Mouse (Mus musculus) heart, adult 2 months (tissue): ENCODE results near the gene Map4k4. TPM values are rescaled to one million over a fixed set of nuclear protein-coding genes. Genes with fewer than 3 reads are reported as not detected.

Experiments used
- DNase-seq, 2 experiments: peaks; one replicate each; pipeline ENCODE4 v3.0.0; 2021
- H3K27ac ChIP-seq: fragments of 200-600 bp; 2 replicates; pipeline ENCODE4 v1.8.1; 2022
- H3K27me3 ChIP-seq: fragments of 200-500 bp; 2 replicates; pipeline ENCODE4 v1.6.1; 2012; ENCODE audit warnings: mild to moderate bottlenecking, low read length, inconsistent platforms, mixed read lengths; ENCODE audit not compliant: control insufficient read depth, insufficient read depth
- H3K36me3 ChIP-seq: fragments of 200-500 bp; 2 replicates; pipeline ENCODE4 v1.6.1; 2012; ENCODE audit warnings: low read length, inconsistent platforms; ENCODE audit not compliant: control insufficient read depth, insufficient read depth
- H3K4me1 ChIP-seq: fragments of 200-500 bp; 2 replicates; pipeline ENCODE4 v1.6.1; 2011; ENCODE audit warnings: low read length; ENCODE audit not compliant: control insufficient read depth, insufficient read depth
- H3K4me3 ChIP-seq: fragments of 200-600 bp; 2 replicates; pipeline ENCODE4 v1.8.1; 2022
- H3K79me2 ChIP-seq: fragments of 200-500 bp; replicated peaks from 2 replicates; pipeline ENCODE4 v1.6.1; 2012; ENCODE audit warnings: mild to moderate bottlenecking, inconsistent platforms, low read length, moderate library complexity, mixed read lengths; ENCODE audit not compliant: control insufficient read depth, insufficient read depth
- H3K9ac ChIP-seq: fragments of 200-500 bp; 2 replicates; pipeline ENCODE4 v1.6.1; 2012; ENCODE audit warnings: low read depth, mild to moderate bottlenecking, control low read depth, inconsistent platforms, low read length, mixed read lengths
- CTCF ChIP-seq: fragments of 200-600 bp; IDR thresholded peaks from 2 replicates; pipeline ENCODE4 v1.8.1; 2022; ENCODE audit warnings: antibody characterized with exemption, mild to moderate bottlenecking, moderate library complexity
- EP300 ChIP-seq: fragments of 200-500 bp; IDR thresholded peaks from 2 replicates; pipeline ENCODE4 v1.6.1; 2011; ENCODE audit warnings: low read depth, low read length, control low read depth; ENCODE audit not compliant: insufficient read depth
- POLR2A ChIP-seq: fragments of 200-500 bp; IDR thresholded peaks from 2 replicates; pipeline ENCODE4 v1.6.1; 2011; ENCODE audit warnings: mild to moderate bottlenecking, low read depth, low read length, control low read depth; ENCODE audit not compliant: insufficient read depth
- WGBS: fragments of 180-500 bp; shearing (Covaris S2); methylation state at CpG from one replicate; pipeline ENCODE4 v1.1.7; 2018; 5-methylcytosine and 5-hydroxymethylcytosine counted together
- intact Hi-C: fragments of 180-260 bp; cut with DNase I; formaldehyde crosslinking; loops from one replicate; pipeline ENCODE4 v1.15.1; 2025
- polyA plus RNA-seq: library from polyadenylated mRNA; depleted of rRNA; stranded (reverse); fragments of >200 nt; gene quantifications from 2 replicates; pipeline ENCODE4 v1.2.3, GENCODE M21; 2012
- total RNA-seq, 2 experiments: library from RNA; stranded (reverse); gene quantifications; 2 replicates each; pipeline ENCODE4 v1.2.3; 2021

Gene Map4k4
- total and polyA plus RNA-seq, 3 experiments: 85.2 to 134 (median 129) TPM

GRCm38 (mm10) chr1:39980314-39981290 lies 79.9 kb downstream of the Map4k4 start:
- DNase-seq: no peak
- no peak overlapping the region for H3K4me3 ChIP-seq
- H3K79me2 ChIP-seq: 0 out of 2 replicates have a peak, but pooled peaks cover 3% of the 10 kb centered on the region
- TF ChIP-seq POLR2A (no peak), EP300 (no peak), CTCF (no peak)
- H3K27ac ChIP-seq: peak overlapping the region; percentile 64
- no peak overlapping the region for H3K9ac ChIP-seq
- no peaks in the 10 kb centered on the region for H3K27me3 ChIP-seq
- WGBS: 54% methylated on average over 15 of the region's 15 CpGs
- H3K36me3 ChIP-seq: peaks cover 10% of the 10 kb centered on the region; the same call in 1 of the 2 replicates
- intact Hi-C loops: loop anchor here (5.0 kb wide), 1 partner anchor 38 kb away; no protein-coding TSS in a partner anchor
- H3K4me1 ChIP-seq: peaks cover 11% of the 10 kb centered on the region

- no peak overlapping the region for H3K9ac ChIP-seq
- WGBS: 11% methylated on average over 3 of the region's 3 CpGs
- no peak overlapping the region for H3K4me3 ChIP-seq
- peaks cover 10% of the 10 kb centered on the region; the same call in 1 of the 2 replicates for H3K36me3 ChIP-seq
- peaks cover 2% of the 10 kb centered on the region; the same call in 1 of the 2 replicates for H3K79me2 ChIP-seq
- intact Hi-C loops: loop anchor here (2.0 to 5.0 kb wide), 3 partner anchors 40 to 295 kb away; no protein-coding TSS in a partner anchor
- H3K27me3 ChIP-seq: no peaks in the 10 kb centered on the region
- H3K4me1 ChIP-seq: peaks cover 11% of the 10 kb centered on the region
- no peak for TF ChIP-seq CTCF
- peak; percentile 85 for TF ChIP-seq EP300
- TF ChIP-seq POLR2A: no peak
- peak in 1 of 2 experiments; percentile 57 for DNase-seq
- peak overlapping the region; percentile 64 for H3K27ac ChIP-seq
Observed at GRCm38 (mm10) chr1:39981970-39982369, 81.3 kb downstream of the Map4k4 start.

- Histone ChIP-seq H3K9ac (no peak overlapping the region), H3K27ac (peak overlapping the region; percentile 49; the same call in 1 of the 2 replicates), H3K4me3 (no peak overlapping the region), H3K4me1 (peaks cover 11% of the 10 kb centered on the region), H3K27me3 (no peaks in the 10 kb centered on the region), H3K36me3 (peaks cover 10% of the 10 kb centered on the region; the same call in 1 of the 2 replicates), H3K79me2 (peaks cover 2% of the 10 kb centered on the region; the same call in 1 of the 2 replicates)
- 68% methylated on average over 13 of the region's 13 CpGs for WGBS
- intact Hi-C loops: loop anchor here (2.0 to 5.0 kb wide), 3 partner anchors 41 to 296 kb away; no protein-coding TSS in a partner anchor
- DNase-seq: no peak
- TF ChIP-seq CTCF (peak; percentile 70), EP300 (no peak)
Observed at GRCm38 (mm10) chr1:39982727-39983487, 82.2 kb downstream of the Map4k4 start.

GRCm38 (mm10) chr1:39984331-39984730 lies 83.6 kb downstream of the Map4k4 start:
- Histone ChIP-seq H3K4me1 (peaks cover 11% of the 10 kb centered on the region), H3K79me2 (peaks cover 2% of the 10 kb centered on the region; the same call in 1 of the 2 replicates), H3K27me3 (no peaks in the 10 kb centered on the region), H3K36me3 (peaks cover 10% of the 10 kb centered on the region; the same call in 1 of the 2 replicates), H3K4me3 (no peak overlapping the region), H3K27ac (no peak overlapping the region), H3K9ac (no peak overlapping the region)
- TF ChIP-seq CTCF (no peak), POLR2A (no peak), EP300 (no peak)
- intact Hi-C loops: loop anchor here (5.0 kb wide), 1 partner anchor 42 kb away; no protein-coding TSS in a partner anchor
- no peak for DNase-seq
- WGBS: 75% methylated on average over 9 of the region's 9 CpGs

- Histone ChIP-seq H3K79me2 (peaks cover 3% of the 10 kb centered on the region; the same call in 1 of the 2 replicates), H3K4me3 (no peak overlapping the region), H3K36me3 (no peaks in the 10 kb centered on the region; the same call in 1 of the 2 replicates), H3K27me3 (no peaks in the 10 kb centered on the region), H3K27ac (no peak overlapping the region), H3K4me1 (peaks cover 9% of the 10 kb centered on the region), H3K9ac (no peak overlapping the region)
- WGBS: 77% methylated on average over 9 of the region's 9 CpGs
- TF ChIP-seq CTCF: no peak
- no peak for TF ChIP-seq POLR2A
- TF ChIP-seq EP300: no peak
- intact Hi-C loops: loop anchor here (5.0 kb wide), 1 partner anchor 375 kb away; no protein-coding TSS in a partner anchor
- DNase-seq: no peak
Observed at GRCm38 (mm10) chr1:39986820-39987219, 86.1 kb downstream of the Map4k4 start.
